Mouse (Mus musculus): Measurements from ENCODE around the gene Pspn. TPM values are rescaled to one million over a fixed set of nuclear protein-coding genes. Genes with fewer than 3 reads are reported as not detected.

Gene Pspn
- polyA plus RNA-seq, 1 experiment from 2014 or later: 0.34 TPM

DNA sequence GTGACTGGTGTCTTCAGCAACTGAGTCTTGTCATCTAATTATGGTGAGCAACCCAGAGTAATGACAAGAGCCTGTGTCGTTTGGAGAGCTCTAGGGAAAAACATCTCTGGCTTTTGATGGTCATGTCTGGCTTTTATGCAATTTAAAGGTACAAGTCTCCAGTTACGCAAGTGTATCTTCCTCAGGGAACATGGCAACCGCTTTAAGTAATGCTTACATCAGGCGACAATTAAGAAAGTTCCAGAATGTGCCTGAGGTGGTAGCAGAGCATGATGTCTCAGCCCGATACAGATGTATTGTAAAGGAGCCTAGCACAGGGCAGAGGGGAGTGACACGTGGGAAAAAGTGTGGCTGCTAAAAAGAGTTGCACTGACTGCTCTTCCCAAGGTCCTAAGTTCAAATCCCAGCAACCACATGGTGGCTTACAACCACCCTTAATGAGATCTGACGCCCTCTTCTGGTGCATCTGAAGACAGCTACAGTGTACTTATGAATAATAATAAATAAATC lies 10.8 kb downstream of the Pspn start:
- Histone ChIP-seq H3K4me2 (ENCODE audit: low read depth, low read length) (peak overlapping the region; percentile 92), H3K36me3 (ENCODE audit: control insufficient read depth, insufficient read depth) (peaks cover 16% of the 10 kb centered on the region), H3K9ac (ENCODE audit: low read length) (no peak overlapping the region), H3K9me3 (replicated peaks; ENCODE audit: control insufficient read depth, low read length) (no peaks in the 10 kb centered on the region), H3K27ac (ENCODE audit: low read length) (no peak overlapping the region), H3K4me1 (ENCODE audit: control insufficient read depth, insufficient read depth, low read length) (peaks cover 6% of the 10 kb centered on the region), H3K27me3 (ENCODE audit: control insufficient read depth, insufficient read depth, low read length) (no peaks in the 10 kb centered on the region), H3K4me3 (ENCODE audit: low read length) (peak overlapping the region; percentile 90)
- WGBS: 69% methylated on average over 7 of the region's 7 CpGs
- ATAC-seq (replicated peaks; ENCODE audit: extremely low read depth, insufficient read depth, low FRiP score): no peak

DNA sequence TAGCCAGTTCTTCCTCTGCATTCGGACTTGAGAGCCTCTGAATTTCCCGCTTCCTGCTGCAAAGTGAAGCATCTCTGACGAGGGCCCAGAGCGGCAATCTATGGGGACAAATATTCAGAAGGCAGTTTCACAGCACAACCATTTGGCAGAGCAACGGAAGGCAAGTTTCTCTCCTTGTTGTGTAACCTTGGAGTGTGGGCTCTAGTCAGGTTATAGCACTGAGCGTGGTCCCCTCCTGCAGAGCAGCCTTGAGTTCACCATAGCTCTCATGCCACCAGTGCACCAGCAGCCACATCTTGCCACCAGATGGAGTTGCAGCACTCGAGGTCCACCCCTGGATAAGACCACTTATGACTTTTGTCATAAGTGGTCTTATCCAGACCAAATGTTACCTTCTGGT lies 11.4 kb downstream of the Pspn start:
- 80% methylated on average over 7 of the region's 7 CpGs for WGBS
- H3K4me2 ChIP-seq (ENCODE audit: low read depth, low read length): no peak overlapping the region
- H3K4me3 ChIP-seq (ENCODE audit: low read length): no peak overlapping the region
- no peak for ATAC-seq (replicated peaks; ENCODE audit: extremely low read depth, insufficient read depth, low FRiP score)
- peaks cover 6% of the 10 kb centered on the region for H3K4me1 ChIP-seq (ENCODE audit: control insufficient read depth, insufficient read depth, low read length)
- H3K9me3 ChIP-seq (replicated peaks; ENCODE audit: control insufficient read depth, low read length): no peaks in the 10 kb centered on the region
- H3K36me3 ChIP-seq (ENCODE audit: control insufficient read depth, insufficient read depth): peaks cover 11% of the 10 kb centered on the region
- no peak overlapping the region for H3K27ac ChIP-seq (ENCODE audit: low read length)
- H3K9ac ChIP-seq (ENCODE audit: low read length): no peak overlapping the region
- no peaks in the 10 kb centered on the region for H3K27me3 ChIP-seq (ENCODE audit: control insufficient read depth, insufficient read depth, low read length)

DNA sequence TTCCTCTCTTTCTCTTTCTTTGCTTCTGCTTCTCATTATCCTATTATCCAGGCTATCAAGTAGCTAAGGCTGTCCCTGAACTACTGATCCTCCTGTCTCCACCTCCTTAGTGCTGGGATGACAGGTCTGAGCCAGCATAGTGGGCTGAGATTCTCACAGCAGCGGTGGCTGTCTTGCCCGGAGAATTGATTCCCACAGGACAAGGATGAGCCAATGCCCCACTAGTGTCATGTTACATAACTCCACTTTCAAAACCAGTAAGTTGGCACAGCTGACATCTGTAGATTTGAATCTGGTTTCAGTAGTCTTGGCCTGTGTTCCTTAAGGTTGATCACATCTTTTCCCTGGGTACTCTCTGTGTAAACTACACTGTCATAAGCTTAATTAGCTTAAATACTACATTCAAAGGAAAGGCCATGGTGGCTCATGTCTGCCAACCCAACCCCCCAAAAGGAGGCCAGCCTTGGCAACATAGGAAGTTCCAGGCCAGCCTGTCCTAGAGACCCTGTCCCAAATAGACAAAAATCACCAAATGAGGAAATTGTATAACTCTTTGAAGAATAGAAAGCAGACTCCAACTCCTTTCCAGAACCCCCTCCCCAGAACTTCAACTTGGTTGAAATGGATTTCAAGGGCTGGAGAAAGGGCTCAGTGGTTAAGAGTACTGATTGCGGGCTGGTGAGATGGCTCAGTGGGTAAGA lies 13.6 kb downstream of the Pspn start:
- 0 out of 2 replicates have a peak, but pooled peaks cover 1% of the 10 kb centered on the region for H3K36me3 ChIP-seq (ENCODE audit: control insufficient read depth, insufficient read depth)
- no peak overlapping the region for H3K9ac ChIP-seq (ENCODE audit: low read length)
- no peaks in the 10 kb centered on the region for H3K27me3 ChIP-seq (ENCODE audit: control insufficient read depth, insufficient read depth, low read length)
- H3K27ac ChIP-seq (ENCODE audit: low read length): no peak overlapping the region
- WGBS: 80% methylated on average over 3 of the region's 3 CpGs
- H3K4me3 ChIP-seq (ENCODE audit: low read length): no peak overlapping the region
- no peak for ATAC-seq (replicated peaks; ENCODE audit: extremely low read depth, insufficient read depth, low FRiP score)
- H3K9me3 ChIP-seq (replicated peaks; ENCODE audit: control insufficient read depth, low read length): no peaks in the 10 kb centered on the region
- H3K4me1 ChIP-seq (ENCODE audit: control insufficient read depth, insufficient read depth, low read length): peaks cover 5% of the 10 kb centered on the region
- no peak overlapping the region for H3K4me2 ChIP-seq (ENCODE audit: low read depth, low read length)

DNA sequence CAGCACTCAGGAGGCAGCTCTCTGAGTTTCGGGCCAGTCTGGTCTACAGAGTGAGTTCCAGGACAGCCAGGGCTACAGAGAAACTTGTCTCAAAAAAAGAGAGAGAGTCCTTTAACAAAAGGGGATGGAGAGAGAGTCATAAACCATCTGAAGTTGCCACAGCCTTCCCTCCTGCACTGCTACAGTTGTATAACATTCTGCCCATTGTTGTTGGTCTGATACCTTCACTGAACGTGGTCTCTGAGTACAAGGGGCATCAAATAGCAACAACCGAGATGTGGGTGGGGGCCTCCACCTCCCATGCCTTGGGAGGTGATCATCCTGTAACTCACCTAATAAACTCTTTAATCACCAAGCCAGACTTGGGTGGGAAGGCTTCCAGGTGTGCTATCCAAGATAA lies 14.2 kb downstream of the Pspn start:
- no peaks in the 10 kb centered on the region for H3K36me3 ChIP-seq (ENCODE audit: control insufficient read depth, insufficient read depth)
- H3K4me3 ChIP-seq (ENCODE audit: low read length): no peak overlapping the region
- 82% methylated on average over 3 of the region's 3 CpGs for WGBS
- no peak overlapping the region for H3K4me2 ChIP-seq (ENCODE audit: low read depth, low read length)
- no peaks in the 10 kb centered on the region for H3K4me1 ChIP-seq (ENCODE audit: control insufficient read depth, insufficient read depth, low read length)
- no peak for ATAC-seq (replicated peaks; ENCODE audit: extremely low read depth, insufficient read depth, low FRiP score)
- no peak overlapping the region for H3K27ac ChIP-seq (ENCODE audit: low read length)
- H3K9ac ChIP-seq (ENCODE audit: low read length): no peak overlapping the region
- no peaks in the 10 kb centered on the region for H3K27me3 ChIP-seq (ENCODE audit: control insufficient read depth, insufficient read depth, low read length)
- H3K9me3 ChIP-seq (replicated peaks; ENCODE audit: control insufficient read depth, low read length): no peaks in the 10 kb centered on the region

DNA sequence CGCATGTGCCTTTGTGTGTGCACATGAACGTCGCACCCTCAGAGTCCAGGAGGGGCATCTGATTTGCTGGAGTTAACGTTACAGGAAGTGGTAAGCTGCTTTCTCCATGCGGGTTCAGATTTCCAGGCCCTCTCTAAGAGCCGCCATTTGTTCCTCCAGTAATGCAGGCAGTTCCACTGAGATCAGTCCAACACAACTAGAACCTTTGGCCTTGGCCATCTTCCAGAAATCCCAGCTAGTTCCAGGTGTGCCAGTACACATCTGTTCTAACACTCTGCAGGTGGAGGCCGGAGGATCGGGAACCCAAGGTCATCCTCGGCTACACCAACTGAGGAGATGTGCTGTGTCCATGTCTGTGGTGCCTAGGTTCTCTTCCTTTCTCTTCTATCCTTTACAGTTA lies 14.9 kb downstream of the Pspn start:
- H3K9me3 ChIP-seq (replicated peaks; ENCODE audit: control insufficient read depth, low read length): no peaks in the 10 kb centered on the region
- no peak overlapping the region for H3K4me3 ChIP-seq (ENCODE audit: low read length)
- H3K9ac ChIP-seq (ENCODE audit: low read length): no peak overlapping the region
- H3K36me3 ChIP-seq (ENCODE audit: control insufficient read depth, insufficient read depth): no peaks in the 10 kb centered on the region
- no peak overlapping the region for H3K4me2 ChIP-seq (ENCODE audit: low read depth, low read length)
- H3K4me1 ChIP-seq (ENCODE audit: control insufficient read depth, insufficient read depth, low read length): no peaks in the 10 kb centered on the region
- 78% methylated on average over 9 of the region's 9 CpGs for WGBS
- no peak overlapping the region for H3K27ac ChIP-seq (ENCODE audit: low read length)
- ATAC-seq (replicated peaks; ENCODE audit: extremely low read depth, insufficient read depth, low FRiP score): no peak
- H3K27me3 ChIP-seq (ENCODE audit: control insufficient read depth, insufficient read depth, low read length): no peaks in the 10 kb centered on the region

DNA sequence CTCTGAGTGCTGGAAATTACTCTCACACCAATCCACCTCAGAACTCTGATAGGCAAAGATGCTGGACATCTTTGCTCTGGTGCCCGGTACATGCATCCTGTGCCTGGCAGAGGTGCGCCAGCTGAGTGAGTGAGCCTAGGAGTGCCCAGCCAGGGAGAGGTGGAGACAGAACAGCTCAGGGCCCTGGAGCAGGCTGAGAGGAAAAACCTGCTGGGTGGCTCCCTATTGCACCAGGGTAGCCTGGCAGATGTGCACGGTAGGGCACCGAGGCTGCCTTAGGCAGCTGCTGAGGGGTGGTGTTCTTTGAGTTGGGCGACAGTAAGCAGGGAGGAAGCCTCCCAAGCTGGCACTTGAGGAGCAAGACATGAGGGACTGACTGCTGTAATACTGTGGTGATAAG lies 17.8 kb downstream of the Pspn start, which contains the start of gene Acer1:
TSS of gene Acer1 (minus strand) at position 114 of the 400 bp plus-strand sequence.
- no peaks in the 10 kb centered on the region for H3K36me3 ChIP-seq (ENCODE audit: control insufficient read depth, insufficient read depth)
- H3K27ac ChIP-seq (ENCODE audit: low read length): no peak within 1 kb of the TSS
- no peaks in the 10 kb centered on the region for H3K9me3 ChIP-seq (replicated peaks; ENCODE audit: control insufficient read depth, low read length)
- WGBS: 61% methylated on average over 5 of the region's 5 CpGs
- H3K4me2 ChIP-seq (ENCODE audit: low read depth, low read length): no peak within 1 kb of the TSS
- H3K27me3 ChIP-seq (ENCODE audit: control insufficient read depth, insufficient read depth, low read length): no peaks in the 10 kb centered on the region
- no peak; the same call in 1 of the 2 replicates for ATAC-seq (replicated peaks; ENCODE audit: extremely low read depth, insufficient read depth, low FRiP score)
- H3K9ac ChIP-seq (ENCODE audit: low read length): no peak within 1 kb of the TSS
- no peaks in the 10 kb centered on the region for H3K4me1 ChIP-seq (ENCODE audit: control insufficient read depth, insufficient read depth, low read length)
- H3K4me3 ChIP-seq (ENCODE audit: low read length): no peak within 1 kb of the TSS

DNA sequence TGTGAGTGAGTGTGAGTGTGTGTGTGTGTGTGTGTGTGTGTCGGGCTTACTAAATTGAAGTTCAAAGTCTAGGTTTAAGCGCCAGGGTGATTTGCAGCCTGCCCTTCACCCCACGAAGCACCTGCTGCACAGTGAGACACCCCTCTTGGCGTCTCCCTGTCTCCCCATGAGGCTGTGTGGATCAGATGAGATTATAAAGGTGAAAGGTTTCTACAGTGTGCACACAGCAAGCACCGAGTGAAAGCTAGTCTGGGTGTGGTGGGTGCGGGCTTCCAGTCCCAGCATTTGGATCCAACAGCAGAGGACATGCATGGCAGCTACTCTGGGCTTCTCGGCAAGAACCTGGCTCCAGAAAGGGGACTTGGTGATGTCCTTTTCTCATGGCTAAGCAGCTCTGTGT lies 18.8 kb downstream of the Pspn start:
- H3K4me2 ChIP-seq (ENCODE audit: low read depth, low read length): no peak overlapping the region
- 69% methylated on average over 7 of the region's 7 CpGs for WGBS
- H3K9ac ChIP-seq (ENCODE audit: low read length): no peak overlapping the region
- H3K27me3 ChIP-seq (ENCODE audit: control insufficient read depth, insufficient read depth, low read length): no peaks in the 10 kb centered on the region
- H3K4me3 ChIP-seq (ENCODE audit: low read length): no peak overlapping the region
- no peaks in the 10 kb centered on the region for H3K36me3 ChIP-seq (ENCODE audit: control insufficient read depth, insufficient read depth)
- H3K4me1 ChIP-seq (ENCODE audit: control insufficient read depth, insufficient read depth, low read length): no peaks in the 10 kb centered on the region
- H3K9me3 ChIP-seq (replicated peaks; ENCODE audit: control insufficient read depth, low read length): no peaks in the 10 kb centered on the region
- no peak for ATAC-seq (replicated peaks; ENCODE audit: extremely low read depth, insufficient read depth, low FRiP score)
- no peak overlapping the region for H3K27ac ChIP-seq (ENCODE audit: low read length)

DNA sequence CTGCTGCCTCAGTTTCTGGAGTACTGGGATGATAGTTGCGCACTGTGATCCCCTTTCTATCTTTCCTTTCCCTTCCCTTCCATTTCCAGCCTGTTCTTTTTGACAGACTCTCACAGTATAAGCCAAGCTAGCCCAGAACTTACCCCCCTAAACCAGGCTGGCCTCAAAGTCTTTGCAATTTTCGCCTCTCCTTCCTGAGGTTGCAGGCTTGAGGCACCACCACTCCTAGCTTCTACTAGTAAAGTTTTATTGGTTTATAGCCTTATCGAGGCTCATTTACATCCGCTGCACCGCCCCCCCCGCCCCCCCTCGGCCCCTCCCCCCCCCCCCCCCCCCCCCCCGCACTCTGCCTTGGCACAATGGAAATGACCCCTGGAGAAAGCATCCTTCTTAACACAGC lies 20.3 kb downstream of the Pspn start:
- Histone ChIP-seq H3K4me2 (ENCODE audit: low read depth, low read length) (no peak overlapping the region), H3K4me3 (ENCODE audit: low read length) (no peak overlapping the region), H3K9ac (ENCODE audit: low read length) (no peak overlapping the region), H3K27ac (ENCODE audit: low read length) (no peak overlapping the region), H3K4me1 (ENCODE audit: control insufficient read depth, insufficient read depth, low read length) (no peaks in the 10 kb centered on the region), H3K9me3 (replicated peaks; ENCODE audit: control insufficient read depth, low read length) (no peaks in the 10 kb centered on the region), H3K27me3 (ENCODE audit: control insufficient read depth, insufficient read depth, low read length) (no peaks in the 10 kb centered on the region), H3K36me3 (ENCODE audit: control insufficient read depth, insufficient read depth) (no peaks in the 10 kb centered on the region)
- WGBS: 27% methylated on average over 7 of the region's 8 CpGs
- no peak for ATAC-seq (replicated peaks; ENCODE audit: extremely low read depth, insufficient read depth, low FRiP score)

DNA sequence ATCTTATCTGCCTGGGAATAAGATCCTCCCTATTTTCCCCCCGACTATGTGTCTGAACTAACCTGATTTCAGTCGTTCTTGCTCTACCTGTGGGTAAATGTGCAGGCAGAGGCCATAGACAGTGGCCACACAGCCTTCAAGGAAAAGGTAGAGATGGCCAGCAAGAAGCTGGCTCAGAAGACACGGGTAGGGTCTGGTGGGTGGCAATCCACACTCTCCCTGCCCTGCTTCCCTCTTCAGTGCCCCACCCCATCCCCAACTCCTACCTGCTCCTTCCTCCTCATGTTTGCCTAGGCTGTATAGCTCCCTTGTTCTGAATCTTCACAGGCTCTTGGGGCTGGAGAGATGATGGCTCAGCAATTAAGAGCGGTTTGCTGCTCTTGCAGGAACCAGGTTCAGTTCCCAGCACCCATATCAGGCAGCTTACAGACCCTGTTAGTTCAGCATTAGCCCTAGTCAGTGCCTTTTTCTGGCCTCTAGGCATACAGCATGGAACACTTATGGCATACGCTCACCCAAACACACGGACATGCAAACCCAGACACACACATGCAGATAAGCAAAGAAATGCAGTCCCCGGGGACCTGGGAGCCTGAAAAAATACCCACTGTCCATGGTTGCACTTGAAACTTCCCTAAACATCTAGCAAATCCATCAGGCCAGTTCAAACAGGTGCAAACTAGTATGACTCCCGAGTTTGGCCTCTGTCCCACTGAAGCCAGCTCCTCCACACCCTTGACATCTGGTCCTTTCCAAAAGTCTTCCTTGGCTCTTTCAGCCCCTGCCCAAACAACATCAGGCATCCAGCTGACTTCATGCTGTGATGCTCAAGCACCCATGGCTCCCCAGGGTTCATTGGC lies 23.1 kb downstream of the Pspn start:
- H3K27ac ChIP-seq (ENCODE audit: low read length): no peak overlapping the region
- H3K4me2 ChIP-seq (ENCODE audit: low read depth, low read length): no peak overlapping the region
- no peaks in the 10 kb centered on the region; the same call in 1 of the 2 replicates for H3K27me3 ChIP-seq (ENCODE audit: control insufficient read depth, insufficient read depth, low read length)
- H3K4me3 ChIP-seq (ENCODE audit: low read length): no peak overlapping the region
- H3K9me3 ChIP-seq (replicated peaks; ENCODE audit: control insufficient read depth, low read length): no peaks in the 10 kb centered on the region
- ATAC-seq (replicated peaks; ENCODE audit: extremely low read depth, insufficient read depth, low FRiP score): no peak
- no peaks in the 10 kb centered on the region for H3K4me1 ChIP-seq (ENCODE audit: control insufficient read depth, insufficient read depth, low read length)
- no peak overlapping the region for H3K9ac ChIP-seq (ENCODE audit: low read length)
- no peaks in the 10 kb centered on the region for H3K36me3 ChIP-seq (ENCODE audit: control insufficient read depth, insufficient read depth)
- WGBS: 65% methylated on average over 8 of the region's 8 CpGs
